Mouse (Mus musculus) leukemia stem cell, adult 10-12 weeks (primary cell): ENCODE data around the gene Rpl36. TPM values are rescaled to one million over a fixed set of nuclear protein-coding genes. Genes with fewer than 3 reads are reported as not detected.

Source experiments
- polyA plus RNA-seq: library from polyadenylated mRNA; stranded (reverse); fragments of >175 nt; gene quantifications from 2 replicates; pipeline ENCODE4 v1.2.3, GENCODE M21; 2012; ENCODE audit warnings: low replicate concordance

Gene Rpl36
- 3,958 and 5,079 TPM in 2 replicates for polyA plus RNA-seq

DNA sequence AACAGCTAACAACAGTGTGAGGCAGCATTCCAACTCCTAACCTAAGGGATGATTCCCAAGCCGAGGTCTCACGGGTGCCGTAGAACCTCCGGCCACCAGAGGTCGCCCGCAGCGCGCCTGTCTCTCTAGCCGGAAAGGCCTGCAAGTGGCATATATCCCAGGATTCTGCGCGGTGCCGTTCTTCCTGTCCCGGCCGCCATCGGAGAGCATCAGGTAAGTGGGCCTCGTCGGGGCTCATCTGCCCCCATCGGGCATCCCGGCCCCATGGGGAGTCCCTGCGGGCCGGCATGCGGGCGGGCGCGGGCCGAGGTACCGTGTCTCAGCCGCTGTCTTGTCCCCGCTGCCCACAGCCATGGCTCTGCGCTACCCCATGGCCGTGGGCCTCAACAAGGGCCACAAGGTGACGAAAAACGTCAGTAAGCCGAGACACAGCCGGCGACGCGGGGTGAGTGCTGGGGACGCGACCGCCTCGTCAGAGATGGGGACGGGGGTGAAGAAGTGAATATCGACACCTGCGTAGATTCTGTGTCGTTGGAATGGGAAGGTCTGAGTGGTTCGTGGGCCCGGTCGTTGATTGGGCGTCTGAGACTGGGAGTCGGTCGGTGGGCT, at the start of gene Rpl36:
Gene Rpl36, plus strand, starts transcription at position 181 of the 609 bp plus-strand sequence.

DNA sequence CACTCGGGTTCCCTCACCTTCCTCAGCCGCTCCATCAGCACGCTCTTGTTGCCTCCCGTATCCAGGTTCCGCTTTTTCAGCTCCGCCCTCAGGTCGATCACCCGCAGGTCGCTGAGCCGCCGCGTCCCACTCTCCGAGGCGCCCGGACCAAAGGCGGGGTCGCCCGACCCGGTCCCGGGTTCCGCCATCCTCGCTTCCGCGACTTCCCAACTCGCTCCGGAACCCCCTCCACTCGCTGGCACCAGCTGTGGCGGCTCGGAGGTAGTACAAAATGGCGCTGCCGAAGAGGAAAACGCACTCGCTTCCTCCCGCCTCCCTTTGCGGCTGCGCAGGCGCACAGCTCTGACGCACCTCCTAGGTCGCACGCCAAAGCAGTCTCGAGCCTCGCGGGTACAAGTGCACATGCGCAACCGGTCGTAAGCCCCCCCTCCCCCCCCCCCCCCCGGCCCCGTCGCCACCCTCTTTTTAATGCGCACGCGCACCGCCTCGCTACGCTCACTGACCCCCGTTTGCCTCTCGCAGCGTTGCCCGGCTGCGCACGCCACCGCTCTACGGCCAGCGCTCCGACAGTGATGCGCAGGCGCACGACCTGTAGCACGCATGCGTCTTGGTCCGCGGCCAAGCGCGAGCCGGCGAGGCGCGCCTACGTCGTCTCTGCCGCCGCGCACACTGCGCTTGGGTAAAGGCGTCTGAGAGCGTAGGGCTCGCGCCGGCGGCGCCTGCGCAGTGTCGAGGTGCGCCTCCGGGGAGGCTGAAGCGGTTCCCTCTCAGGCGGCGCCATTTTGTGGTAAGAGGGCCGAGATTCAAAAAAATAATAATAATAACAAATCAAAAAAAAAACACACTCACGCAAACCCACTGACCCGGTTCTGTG, 28.7 kb upstream of the Rpl36 start, which contains the start of the genes Safb2 and Safb:
Gene Safb2, minus strand, starts transcription at position 329 of the 874 bp plus-strand sequence.
Gene Safb, plus strand, starts transcription at position 569 of the 874 bp plus-strand sequence.

DNA sequence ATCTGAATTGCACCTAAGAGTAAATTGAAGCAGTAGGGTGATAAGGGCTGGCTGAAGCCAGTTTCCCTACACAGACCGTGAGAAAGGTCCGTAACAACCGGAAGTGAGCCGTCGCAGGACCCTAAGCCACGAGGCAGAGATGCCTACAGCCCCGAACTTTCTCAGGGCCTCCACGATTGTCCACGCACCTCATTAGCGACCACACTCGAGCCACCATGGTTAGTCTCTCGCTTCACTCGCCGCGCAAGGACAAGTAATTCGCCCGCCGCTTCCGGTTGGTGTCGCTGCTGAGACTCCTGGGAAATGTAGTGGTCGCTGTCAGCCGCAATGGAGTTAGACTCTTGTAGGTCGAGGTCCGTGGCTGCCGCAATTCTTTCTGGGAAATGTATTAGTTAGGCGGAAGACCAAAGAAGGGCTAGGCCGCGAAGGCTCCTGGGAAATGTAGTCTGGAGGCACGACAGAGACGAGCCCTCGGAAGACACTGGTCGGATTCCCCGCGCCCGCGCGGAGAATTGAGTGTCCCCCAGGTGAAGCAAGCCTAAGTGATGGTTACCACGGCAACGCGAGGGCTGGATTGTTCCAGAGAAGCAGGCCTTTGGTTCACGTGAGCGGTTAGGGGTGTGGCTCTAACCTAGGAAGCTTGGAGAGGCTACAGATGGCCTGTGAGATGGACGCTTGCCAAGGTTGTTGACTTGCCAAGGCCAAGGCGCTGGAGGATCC, 3.6 kb upstream of the Rpl36 start, which contains the start of gene 2410015M20Rik:
Gene 2410015M20Rik, minus strand, starts transcription at position 320 of the 720 bp plus-strand sequence.

DNA sequence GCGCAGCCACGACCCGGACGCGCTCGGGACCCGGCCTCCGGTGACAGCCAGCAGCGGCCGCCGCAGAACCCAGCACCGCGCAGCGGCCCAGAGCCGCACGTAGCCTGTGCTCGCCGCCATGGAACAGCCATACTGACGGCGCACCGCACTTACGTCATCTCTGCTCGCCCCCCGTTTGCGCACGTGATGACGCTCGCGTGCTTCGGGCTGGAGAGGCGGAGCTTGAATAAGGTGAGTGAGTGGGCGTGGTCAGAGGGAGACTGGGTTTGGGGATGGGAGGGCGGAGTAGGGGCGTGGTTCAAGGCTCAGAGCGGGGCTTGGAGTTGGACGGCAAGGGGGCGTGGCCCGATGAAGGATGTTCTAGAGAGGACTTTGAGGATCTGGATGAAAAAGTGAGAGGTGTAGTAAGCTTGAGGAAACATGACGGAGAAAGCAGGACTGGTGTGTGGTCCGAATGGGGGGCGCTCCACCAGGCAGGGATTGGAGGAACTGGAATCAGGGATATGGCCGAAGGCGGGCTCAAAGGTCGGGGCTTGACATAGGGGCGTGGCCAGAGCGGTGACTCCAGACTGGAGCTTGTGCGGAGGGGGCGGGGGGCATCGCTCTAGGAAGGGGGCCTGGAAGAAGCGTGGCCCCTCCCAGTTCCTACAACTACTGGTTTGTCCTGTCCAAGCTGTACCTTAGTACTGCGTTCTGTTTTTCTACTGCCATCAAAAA, 13.7 kb downstream of the Rpl36 start, which contains the start of gene Lonp1:
Gene Lonp1, minus strand, starts transcription at position 134 of the 717 bp plus-strand sequence.

DNA sequence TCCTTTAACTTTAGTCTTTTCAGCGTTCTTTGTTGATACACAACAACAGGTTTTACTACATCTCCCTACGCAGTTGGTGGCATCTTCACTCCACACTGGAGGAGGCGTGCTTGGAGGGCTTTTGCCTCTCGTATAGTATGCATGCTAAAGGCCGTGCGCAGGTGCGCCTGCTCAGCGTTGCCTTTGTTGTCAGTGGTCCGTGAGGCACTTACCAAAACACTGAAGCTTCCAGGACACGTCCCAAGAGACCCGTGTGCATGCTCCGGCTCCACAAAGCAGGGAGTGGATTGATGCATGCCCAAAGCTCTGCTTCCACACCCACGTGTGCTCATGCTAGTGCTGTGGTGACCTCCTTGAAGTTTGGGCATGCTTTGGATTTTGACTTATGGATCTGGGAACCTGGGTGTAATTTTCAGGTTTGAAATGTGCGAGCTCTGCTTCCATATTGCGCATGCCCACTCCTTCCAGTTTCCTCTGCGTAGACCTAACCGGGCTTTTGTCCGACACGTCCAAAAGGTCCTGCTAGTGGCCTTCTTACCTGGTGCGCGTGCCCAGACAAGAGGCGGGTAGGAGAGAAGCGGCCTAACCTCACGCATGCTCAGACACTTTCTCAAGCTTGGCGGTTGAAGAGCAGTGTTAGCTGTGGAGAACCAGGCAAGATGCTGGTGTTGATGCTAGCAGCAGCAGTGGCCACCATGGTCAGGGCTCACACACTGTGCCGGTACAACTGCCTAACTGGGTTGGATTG, 14.5 kb downstream of the Rpl36 start, which contains the start of gene Catsperd:
Gene Catsperd, plus strand, starts transcription at position 614 of the 748 bp plus-strand sequence.

Other genes with a start within 250 kb of the Rpl36 start
- gene Ptprs, start 136.9 kb upstream of the Rpl36 start, polyA plus RNA-seq: 11.4 and 29.3 TPM in 2 replicates
- not detected in 2 replicates for gene Znrf4, start 101.0 kb upstream of the Rpl36 start, polyA plus RNA-seq
- gene Gm20219, start 59.0 kb upstream of the Rpl36 start, polyA plus RNA-seq: 0.24 and 1.5 TPM in 2 replicates
- 103 and 278 TPM in 2 replicates for gene Safb2, start 28.8 kb upstream of the Rpl36 start, polyA plus RNA-seq
- gene Safb, start 28.6 kb upstream of the Rpl36 start, polyA plus RNA-seq: 48.7 and 140 TPM in 2 replicates
- 17.6 and 130 TPM in 2 replicates for gene 2410015M20Rik, start 3.6 kb upstream of the Rpl36 start, polyA plus RNA-seq
- 86.9 and 144 TPM in 2 replicates for gene Lonp1, start 13.5 kb downstream of the Rpl36 start, polyA plus RNA-seq
- not detected in 2 replicates for gene Catsperd, start 14.7 kb downstream of the Rpl36 start, polyA plus RNA-seq
- 102 and 138 TPM in 2 replicates for gene Ranbp3, start 59.9 kb downstream of the Rpl36 start, polyA plus RNA-seq
- gene Ndufa11, start 104.4 kb downstream of the Rpl36 start, polyA plus RNA-seq: 88.2 and 116 TPM in 2 replicates
- 8.6 and 9.8 TPM in 2 replicates for gene Vmac, start 104.6 kb downstream of the Rpl36 start, polyA plus RNA-seq
- gene Nrtn, start 144.1 kb downstream of the Rpl36 start, polyA plus RNA-seq: 1.7 and 2.5 TPM in 2 replicates
- 63.0 and 71.4 TPM in 2 replicates for gene Dus3l, start 151.3 kb downstream of the Rpl36 start, polyA plus RNA-seq
- gene Prr22, start 156.8 kb downstream of the Rpl36 start, polyA plus RNA-seq: 22.2 and 50.3 TPM in 2 replicates
- gene Rfx2, start 217.6 kb downstream of the Rpl36 start, polyA plus RNA-seq: 80.3 and 90.4 TPM in 2 replicates